Mouse (Mus musculus): ENCODE data around the gene Mpzl1.

Mpzl1 gene

DNA sequence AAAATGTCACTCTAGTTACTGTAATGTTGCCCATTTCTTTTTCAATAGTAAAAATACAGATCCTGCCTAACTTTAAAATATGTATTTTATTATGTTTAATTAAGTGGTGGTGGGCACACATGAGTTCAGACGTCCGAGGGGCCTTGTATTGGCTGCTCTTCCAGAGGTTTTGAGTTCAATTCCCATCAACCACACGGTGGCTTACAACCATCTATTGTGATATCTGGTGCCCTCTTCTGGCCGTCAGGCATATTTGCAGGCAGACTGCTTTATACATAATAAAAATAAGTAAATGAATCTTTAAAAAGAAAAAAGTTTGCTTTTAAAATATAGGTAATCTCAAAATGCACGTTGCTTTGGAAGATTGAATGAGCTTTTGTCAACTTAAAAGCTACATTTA is 55.0 kb downstream of the Mpzl1 start:
- peak; percentile 22 for DNase-seq (ENCODE audit: low spot score)

DNA sequence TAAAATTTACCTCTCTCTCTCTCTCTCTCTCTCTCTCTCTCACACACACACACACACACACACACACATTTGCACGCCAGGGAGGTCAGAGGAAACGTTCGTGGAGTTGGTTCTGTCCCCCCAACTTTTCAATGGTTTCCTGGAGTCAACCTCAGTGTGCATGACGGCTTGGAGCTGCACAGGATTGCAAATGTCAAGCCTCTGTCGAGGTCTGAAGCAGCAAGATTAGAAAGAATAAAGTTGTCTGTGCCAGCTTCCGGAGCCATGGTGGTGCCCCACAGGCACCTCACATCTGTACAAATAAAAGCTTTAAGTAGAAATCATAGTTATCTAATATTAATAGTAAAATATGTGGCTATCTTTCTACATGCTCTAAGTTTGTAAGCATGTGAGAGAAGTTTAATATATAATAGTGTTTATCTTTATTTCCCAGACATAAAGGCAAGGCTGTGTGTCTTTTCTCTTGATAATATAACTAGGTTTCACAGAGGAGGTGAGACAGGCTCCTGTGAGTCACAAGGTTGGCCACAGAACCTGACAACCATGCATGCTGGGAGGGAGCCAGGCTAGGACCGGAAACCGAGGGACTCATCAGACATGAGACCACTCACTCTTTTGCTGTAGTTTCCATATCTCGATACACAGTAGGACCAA is 57.8 kb downstream of the Mpzl1 start:
- DNase-seq (ENCODE audit: low spot score): no peak

DNA sequence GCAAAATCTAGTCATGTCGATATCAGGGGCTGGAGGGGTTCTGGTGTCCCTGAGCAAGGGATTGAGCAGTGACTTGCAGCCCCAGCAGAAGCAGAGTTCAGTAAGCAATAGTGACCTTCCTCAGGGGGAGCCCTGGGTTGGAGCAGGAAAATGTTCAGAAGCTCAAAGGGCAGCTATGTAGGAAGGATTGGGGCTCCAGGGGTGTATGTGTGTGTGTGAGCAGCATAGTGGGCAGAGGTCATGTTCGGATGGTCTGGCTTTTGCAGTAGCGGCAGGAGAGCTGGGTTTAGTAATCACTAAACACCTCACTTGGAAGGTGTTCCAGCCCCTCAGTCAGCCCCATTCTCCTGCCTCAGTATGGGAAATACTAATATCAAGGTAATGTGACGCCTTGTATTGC is 58.3 kb downstream of the Mpzl1 start:
- DNase-seq (ENCODE audit: low spot score): no peak

DNA sequence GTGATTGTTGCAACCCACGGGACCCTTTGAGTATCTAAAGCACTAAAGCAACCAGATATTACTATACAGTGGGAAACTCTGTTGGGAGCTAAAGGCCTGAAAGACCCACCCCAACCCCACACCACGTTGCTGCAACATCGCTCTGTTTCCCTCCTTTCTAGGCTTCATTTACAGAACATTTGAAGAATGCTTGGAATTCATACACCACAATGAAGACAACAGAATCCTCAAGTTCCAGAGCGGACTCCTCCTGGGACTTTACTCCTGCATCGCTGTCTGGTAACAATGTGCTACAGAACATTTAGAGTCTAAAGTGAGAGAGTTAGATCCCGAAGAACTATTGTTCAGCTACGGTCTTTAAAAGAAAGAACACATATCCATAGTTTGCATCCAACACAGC is 66.9 kb downstream of the Mpzl1 start:
- no peak for DNase-seq (ENCODE audit: low spot score)

DNA sequence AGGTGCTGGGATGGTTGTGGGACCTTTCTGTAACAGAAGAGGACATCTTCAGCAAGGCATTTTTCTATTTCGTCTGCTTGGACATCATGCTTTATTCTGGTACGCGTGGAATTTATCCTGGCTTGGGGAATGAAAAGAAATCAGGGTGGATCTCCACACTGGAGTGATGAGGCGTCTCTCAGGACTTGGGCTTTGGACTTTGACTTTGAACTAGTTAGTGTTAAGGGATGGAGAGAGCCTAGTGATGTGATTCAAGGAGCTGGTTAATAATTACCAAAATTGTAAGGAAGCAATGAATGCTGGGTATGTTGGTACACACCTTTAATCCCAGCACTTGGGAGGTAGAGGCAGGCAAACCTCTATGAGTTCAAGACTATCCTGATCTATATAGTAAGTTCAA is 69.1 kb downstream of the Mpzl1 start:
- no peak for DNase-seq (ENCODE audit: low spot score)

DNA sequence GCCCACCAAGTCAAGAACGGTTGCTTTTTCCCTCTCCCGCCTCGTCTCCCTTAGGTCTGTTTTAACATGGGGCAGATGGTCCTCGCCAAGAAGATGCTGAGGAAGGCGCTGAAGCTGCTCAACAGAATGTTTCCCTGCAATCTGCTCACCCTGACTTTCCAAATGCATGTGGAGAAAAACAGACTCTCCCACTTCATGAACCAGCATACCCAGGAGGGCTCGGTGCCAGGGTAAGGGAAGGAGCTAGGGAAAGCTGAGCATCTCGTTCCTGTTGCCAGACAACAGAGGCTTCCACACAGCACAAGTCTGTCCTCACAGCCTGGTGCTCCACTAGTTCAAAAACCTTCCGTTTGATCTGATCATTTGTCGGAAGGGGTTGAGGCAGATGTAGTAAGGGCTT is 75.3 kb downstream of the Mpzl1 start:
- DNase-seq (ENCODE audit: low spot score): no peak

DNA sequence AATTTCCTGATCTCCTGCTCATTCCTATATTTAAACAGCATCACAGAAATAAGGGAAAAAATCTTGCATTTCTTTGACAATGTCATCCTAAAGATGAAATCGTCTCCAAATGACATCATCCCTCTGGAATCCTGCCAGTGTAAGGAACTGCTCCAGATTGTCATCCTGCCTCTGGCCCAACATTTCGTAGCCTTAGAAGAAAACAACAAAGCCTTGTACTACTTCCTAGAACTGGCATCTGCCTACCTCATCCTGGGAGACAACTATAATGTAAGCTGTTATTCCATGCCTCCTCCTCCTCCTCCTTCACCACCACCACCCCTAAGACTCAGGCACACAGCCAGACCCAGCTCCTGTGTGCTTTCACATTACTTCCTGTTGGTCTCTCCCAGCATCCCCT is 77.6 kb downstream of the Mpzl1 start:
- peak; percentile 37 for DNase-seq (ENCODE audit: low spot score)
